21 mouse cellular contexts compared by ENCODE assay signal in genomic region chr14:33508660-33509059, GRCm38 (mm10). TPM values are rescaled to one million over a fixed set of nuclear protein-coding genes. Genes with fewer than 3 reads are reported as not detected.
"Had no signal": no experiment of that assay in that cellular context is flagged by ENCODE, and none has a peak within 500 bp of the region (broad histone marks: within the 10 kb centered on the region; RNA-seq: fewer than 3 reads in every experiment).

No protein-coding gene starts in this region.

- H3K4me3 ChIP-seq: lung, embryonic 15.5 days; megakaryocyte, embryonic 14.5 days; midbrain, embryonic 13.5 days; midbrain, embryonic 15.5 days; neural tube, embryonic 12.5 days had no signal

- H3K36me3 ChIP-seq: lung, embryonic 15.5 days; midbrain, embryonic 13.5 days; midbrain, embryonic 15.5 days; neural tube, embryonic 12.5 days had no signal

- H3K9me3 ChIP-seq: lung, embryonic 15.5 days; megakaryocyte, embryonic 14.5 days; midbrain, embryonic 13.5 days; midbrain, embryonic 15.5 days; neural tube, embryonic 12.5 days had no signal

- ATAC-seq: liver, postnatal 0 days; lung, postnatal 0 days; midbrain, embryonic 13.5 days; midbrain, embryonic 15.5 days had no signal

- DNase-seq: liver, postnatal 0 days; lung, adult 2 months; lung, postnatal 14 days; lung, postnatal 36 days; right cerebral cortex, postnatal 25 days; right cerebral cortex, postnatal 4 days; spleen, adult 18-20 months; thymus, adult 18-20 months; thymus, postnatal 14 days; thymus, postnatal 36 days had no signal

- H3K4me1 ChIP-seq: lung, embryonic 15.5 days; megakaryocyte, embryonic 14.5 days had no signal

- H3K27me3 ChIP-seq: lung, embryonic 15.5 days; midbrain, embryonic 13.5 days; midbrain, embryonic 15.5 days; neural tube, embryonic 12.5 days had no signal

- H3K27ac ChIP-seq: lung, embryonic 15.5 days; macrophage; midbrain, embryonic 13.5 days; midbrain, embryonic 15.5 days; neural tube, embryonic 12.5 days had no signal

- H3K4me2 ChIP-seq: lung, embryonic 15.5 days; midbrain, embryonic 11.5 days; midbrain, embryonic 13.5 days; midbrain, embryonic 15.5 days; neural tube, embryonic 12.5 days had no signal

- H3K9ac ChIP-seq: liver, postnatal 0 days; lung, embryonic 15.5 days; midbrain, embryonic 13.5 days; midbrain, embryonic 15.5 days; neural tube, embryonic 12.5 days had no signal

RNA-seq across cellular contexts. Expression of gene Frmpd2, which starts 37.2 kb away (rescaled TPM):
- polyA plus RNA-seq: liver, postnatal 0 days; macrophage; neural tube, embryonic 12.5 days; small intestine, adult 2 months; stomach, embryonic 16.5 days; thymus, postnatal 0 days had no signal
